Mouse (Mus musculus) bone marrow macrophage, adult 2 months (primary cell): ENCODE results near the gene Mpped2.

Experiments used
- CTCF ChIP-seq: IDR thresholded peaks from 2 replicates; pipeline ENCODE4 v1.5.1; 2012; ENCODE audit warnings: low read depth, mild to moderate bottlenecking, low read length, moderate library complexity
- POLR2A ChIP-seq: IDR thresholded peaks from 2 replicates; pipeline ENCODE4 v1.6.1; 2012; ENCODE audit warnings: mild to moderate bottlenecking, low read depth, low read length, borderline replicate concordance

GRCm38 (mm10) chr2:106734004-106734403, 40.9 kb downstream of the Mpped2 start:
- TF ChIP-seq CTCF (no peak), POLR2A (no peak)
